Comparison of ENCODE assay signal across 14 mouse cellular contexts in the genomic region with DNA sequence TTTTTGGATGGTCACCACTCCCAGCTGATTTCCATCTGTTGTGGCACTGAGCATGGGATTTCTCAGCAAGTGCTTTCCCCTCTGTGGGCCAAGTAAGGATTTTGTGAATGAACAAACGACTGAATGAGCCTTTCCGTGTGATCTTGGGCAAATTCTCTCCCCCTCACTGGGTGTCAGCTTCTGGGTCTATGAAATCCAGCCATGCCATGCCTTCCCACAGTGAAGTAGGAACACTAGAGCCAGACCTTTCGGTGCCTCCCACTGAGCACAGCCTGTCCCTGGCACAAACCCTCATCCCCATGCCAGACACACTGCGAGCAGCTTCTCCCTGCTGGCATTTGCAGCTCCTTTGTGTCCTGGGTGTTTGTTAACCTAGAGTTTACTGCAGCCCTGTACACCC.
DNase-seq lines count a peak whose midpoint lies in the region; ATAC-seq lines count a peak whose summit lies in the region.
"Had no signal": no experiment of that assay in that cellular context is flagged by ENCODE, and none has a peak within 500 bp of the region (broad histone marks: within the 10 kb centered on the region; RNA-seq: fewer than 3 reads in every experiment).

No protein-coding gene starts in this region.

- DNase-seq in forebrain, embryonic 10.5 days (ENCODE audit: extremely low spot score, low spot score) = no peak
- DNase-seq in layer of hippocampus, adult 11-12 months (ENCODE audit: low spot score) = peak; percentile 64
- DNase-seq in layer of hippocampus, adult 9-10 months (ENCODE audit: low spot score) = no peak
- DNase-seq in cerebellum, adult 9-10 months = peak; percentile 96
- DNase-seq in layer of hippocampus, adult 8-10 months (ENCODE audit: low spot score in 2 of 2) = peak; percentile 56 to 67
- DNase-seq in ovary, adult 18-20 months (ENCODE audit: low spot score) = no peak
- no peak for DNase-seq in urinary bladder, postnatal 14 days (ENCODE audit: low spot score)
- DNase-seq: heart, postnatal 4 days; kidney, adult 9 months; liver, embryonic 13.5 days had no signal

- no peak overlapping the region for H3K9ac ChIP-seq in forebrain, embryonic 13.5 days
- H3K9ac ChIP-seq: embryonic facial prominence, embryonic 12.5 days; liver, embryonic 13.5 days; stomach, embryonic 15.5 days had no signal

- no peaks in the 10 kb centered on the region for H3K36me3 ChIP-seq in forebrain, embryonic 13.5 days (ENCODE audit: poor library complexity, severe bottlenecking)
- no peaks in the 10 kb centered on the region for H3K36me3 ChIP-seq in forebrain, embryonic 10.5 days (replicated peaks)
- H3K36me3 ChIP-seq: embryonic facial prominence, embryonic 12.5 days; liver, embryonic 13.5 days; stomach, embryonic 15.5 days had no signal

- H3K27me3 ChIP-seq in forebrain, embryonic 13.5 days = no peaks in the 10 kb centered on the region
- peaks cover 6% of the 10 kb centered on the region for H3K27me3 ChIP-seq in forebrain, embryonic 10.5 days (ENCODE audit: poor library complexity, severe bottlenecking)
- H3K27me3 ChIP-seq: embryonic facial prominence, embryonic 12.5 days; liver, embryonic 13.5 days; stomach, embryonic 15.5 days had no signal

- H3K27ac ChIP-seq in forebrain, embryonic 13.5 days = no peak overlapping the region
- no peak overlapping the region for H3K27ac ChIP-seq in forebrain, embryonic 10.5 days
- H3K27ac ChIP-seq: embryonic facial prominence, embryonic 12.5 days; liver, embryonic 13.5 days; macrophage; stomach, embryonic 15.5 days had no signal

- ATAC-seq in forebrain, embryonic 13.5 days = peak; percentile 63; the same call in 1 of the 2 replicates

- peaks cover 11% of the 10 kb centered on the region for H3K4me1 ChIP-seq in forebrain, embryonic 13.5 days
- H3K4me1 ChIP-seq in forebrain, embryonic 10.5 days = no peaks in the 10 kb centered on the region
- H3K4me1 ChIP-seq: embryonic facial prominence, embryonic 12.5 days; liver, embryonic 13.5 days; stomach, embryonic 15.5 days had no signal

- H3K4me3 ChIP-seq in forebrain, embryonic 13.5 days = no peak overlapping the region
- H3K4me3 ChIP-seq in forebrain, embryonic 10.5 days = no peak overlapping the region
- H3K4me3 ChIP-seq: embryonic facial prominence, embryonic 12.5 days; liver, embryonic 13.5 days; stomach, embryonic 15.5 days had no signal

- WGBS in forebrain, embryonic 13.5 days = 55% methylated on average over 4 of the region's 4 CpGs
- WGBS in forebrain, embryonic 10.5 days = 83% methylated on average over 4 of the region's 4 CpGs

- no peak overlapping the region for H3K4me2 ChIP-seq in forebrain, embryonic 13.5 days
- H3K4me2 ChIP-seq: embryonic facial prominence, embryonic 12.5 days; liver, embryonic 13.5 days; stomach, embryonic 15.5 days had no signal

- no peaks in the 10 kb centered on the region for H3K9me3 ChIP-seq in forebrain, embryonic 13.5 days (replicated peaks)
- H3K9me3 ChIP-seq in forebrain, embryonic 10.5 days = no peaks in the 10 kb centered on the region
- H3K9me3 ChIP-seq: embryonic facial prominence, embryonic 12.5 days; liver, embryonic 13.5 days; stomach, embryonic 15.5 days had no signal

Comparison
In these comparisons a context has a peak if more than half of its experiments do, and no peak if none do; other contexts are left out.
1. DNase-seq: peak in layer of hippocampus, adult 11-12 months (single experiment), cerebellum, adult 9-10 months (single experiment) and layer of hippocampus, adult 8-10 months (2 of 2); none in forebrain, embryonic 10.5 days (single experiment), layer of hippocampus, adult 9-10 months (single experiment), ovary, adult 18-20 months (single experiment) and urinary bladder, postnatal 14 days (single experiment).